Mouse (Mus musculus) limb, embryonic 12.5 days (tissue): ENCODE measurements around the gene Pak7. TPM values are rescaled to one million over a fixed set of nuclear protein-coding genes. Genes with fewer than 3 reads are reported as not detected.

Experiments used
- polyA plus RNA-seq: library from polyadenylated mRNA; unstranded; fragments of >200 nt; fragmentation: Nextera tagmentation; extraction: Ambion mirVana; gene quantifications from 2 replicates; pipeline ENCODE4 v1.2.1, GENCODE M21; 2016

Pak7 gene
- polyA plus RNA-seq, 1 experiment from 2014 or later = 2.3 TPM

Other genes starting within 250 kb of the Pak7 start
- 0.50 and 0.56 TPM in 2 replicates for gene Ankef1, start 113.9 kb upstream of the Pak7 start, polyA plus RNA-seq